Mouse (Mus musculus): ENCODE data around the gene Zcchc18.

GRCm38 (mm10) chrX:136991274-136991673, 1.7 kb upstream of the Zcchc18 start:
- no peak for TF ChIP-seq POLR2A (IDR thresholded peaks at IDR 0.05; ENCODE audit: borderline replicate concordance, insufficient read depth, low read length)
- TF ChIP-seq CTCF (IDR thresholded peaks at IDR 0.05; ENCODE audit: borderline replicate concordance, insufficient read depth, low read depth, low read length): no peak

All from cerebellum, adult 2 months (tissue).